Mouse (Mus musculus) urinary bladder, postnatal 14 days (tissue): Measurements from ENCODE around the gene Tenm4.
"Not testable (repeated sequence)": the region's sequence is repeated elsewhere in the genome, so short reads cannot be mapped to it uniquely, and the experiment has no call there.

Source experiments
- DNase-seq: peaks from one replicate; pipeline ENCODE4 v3.0.0; 2021; ENCODE audit warnings: low spot score

The Tenm4 gene

DNA sequence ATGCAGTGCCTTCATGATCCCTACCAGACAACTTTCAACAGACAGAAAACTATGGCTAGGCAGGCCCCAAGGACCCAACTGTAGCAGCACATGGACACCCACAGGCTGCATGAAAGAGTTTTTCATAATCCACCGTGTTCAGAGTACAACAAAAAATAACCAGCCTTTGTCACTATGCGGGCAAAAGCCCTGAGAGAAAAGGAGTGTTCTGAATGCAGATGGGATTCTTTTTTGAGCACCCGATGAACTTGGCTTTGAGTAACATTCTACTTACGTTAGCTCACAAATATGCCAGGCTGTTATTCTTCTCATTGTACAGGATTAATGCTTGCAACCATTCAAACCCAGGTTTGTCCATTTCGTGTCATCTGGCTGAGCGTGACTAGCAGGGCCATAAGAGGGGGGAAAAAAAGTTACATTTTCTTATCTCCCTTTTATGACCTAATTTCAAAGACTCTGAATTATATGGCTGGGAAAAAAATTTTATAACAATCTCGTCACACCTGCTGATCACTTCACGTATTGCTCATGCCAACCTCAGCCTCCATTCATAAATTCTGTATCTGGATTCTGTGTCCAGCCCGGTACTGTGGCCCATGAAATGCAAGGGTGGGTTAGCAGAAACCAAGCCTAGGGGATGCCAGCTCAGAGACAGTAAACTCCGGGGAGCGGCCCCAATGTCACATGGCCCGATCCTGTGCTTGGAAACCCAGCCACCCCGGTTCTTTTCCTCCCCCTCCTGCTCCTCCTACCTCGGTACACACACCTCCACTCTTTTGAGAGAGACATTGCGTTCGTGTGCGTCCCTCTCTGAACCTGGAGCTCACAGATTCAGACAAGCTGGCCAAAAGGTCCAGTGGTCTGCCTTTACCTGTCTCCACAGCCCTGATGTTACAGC lies 732.3 kb downstream of the Tenm4 start:
- DNase-seq, result no peak

DNA sequence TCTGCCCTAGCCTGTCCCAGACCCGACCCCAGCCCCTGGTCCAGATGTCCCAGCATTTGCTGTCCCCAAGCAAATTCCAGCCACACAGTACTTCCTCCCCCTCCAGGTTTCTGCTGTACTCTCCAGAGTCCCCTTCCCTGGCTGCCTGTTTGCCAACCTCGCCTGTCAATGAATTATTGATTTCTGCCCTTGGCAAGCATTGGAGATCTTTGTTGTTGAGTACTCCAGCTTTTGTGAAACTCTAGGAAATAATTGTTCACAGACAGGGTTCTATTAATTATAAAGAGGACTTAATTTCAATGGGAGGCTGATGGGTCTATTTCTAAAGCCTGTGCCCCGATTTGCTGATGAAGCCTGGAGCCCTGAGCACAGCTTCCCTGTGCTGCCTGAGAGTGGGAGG lies 733.4 kb downstream of the Tenm4 start:
- DNase-seq, result no peak

DNA sequence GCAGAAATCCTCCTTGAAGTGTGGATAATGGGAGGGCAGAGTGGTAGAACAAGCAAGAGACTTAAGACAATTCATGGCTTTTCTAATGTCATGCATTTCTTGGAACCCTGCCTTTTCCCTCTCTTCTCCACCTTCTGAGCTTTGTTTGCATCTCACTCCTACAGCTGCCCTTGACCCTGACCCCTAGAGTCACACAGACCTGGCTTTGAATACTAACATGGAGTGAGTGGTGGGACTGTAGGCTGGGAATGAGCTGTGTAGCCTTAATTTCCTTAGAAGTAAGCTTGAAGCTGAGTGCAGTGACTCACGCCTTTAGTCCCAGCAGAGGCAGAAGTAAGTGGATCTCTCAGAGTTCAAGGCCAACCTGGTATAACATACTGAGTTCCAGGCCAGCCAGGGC lies 733.9 kb downstream of the Tenm4 start:
- no peak for DNase-seq

- DNase-seq, result no peak
Measured at GRCm38 (mm10) chr7:96905422-96905821, 734.4 kb downstream of the Tenm4 start.

DNA sequence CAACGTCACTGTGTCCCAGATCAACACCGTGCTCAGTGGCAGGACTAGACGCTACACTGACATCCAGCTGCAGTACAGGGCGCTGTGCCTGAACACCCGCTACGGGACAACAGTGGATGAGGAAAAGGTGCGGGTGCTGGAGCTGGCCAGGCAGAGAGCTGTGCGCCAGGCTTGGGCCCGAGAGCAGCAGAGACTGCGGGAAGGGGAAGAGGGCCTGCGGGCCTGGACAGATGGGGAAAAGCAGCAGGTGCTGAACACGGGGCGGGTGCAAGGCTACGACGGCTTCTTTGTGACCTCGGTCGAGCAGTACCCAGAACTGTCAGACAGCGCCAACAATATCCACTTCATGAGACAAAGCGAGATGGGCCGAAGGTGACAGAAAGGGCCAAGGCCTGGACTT lies 735.2 kb downstream of the Tenm4 start:
- DNase-seq, result no peak

DNA sequence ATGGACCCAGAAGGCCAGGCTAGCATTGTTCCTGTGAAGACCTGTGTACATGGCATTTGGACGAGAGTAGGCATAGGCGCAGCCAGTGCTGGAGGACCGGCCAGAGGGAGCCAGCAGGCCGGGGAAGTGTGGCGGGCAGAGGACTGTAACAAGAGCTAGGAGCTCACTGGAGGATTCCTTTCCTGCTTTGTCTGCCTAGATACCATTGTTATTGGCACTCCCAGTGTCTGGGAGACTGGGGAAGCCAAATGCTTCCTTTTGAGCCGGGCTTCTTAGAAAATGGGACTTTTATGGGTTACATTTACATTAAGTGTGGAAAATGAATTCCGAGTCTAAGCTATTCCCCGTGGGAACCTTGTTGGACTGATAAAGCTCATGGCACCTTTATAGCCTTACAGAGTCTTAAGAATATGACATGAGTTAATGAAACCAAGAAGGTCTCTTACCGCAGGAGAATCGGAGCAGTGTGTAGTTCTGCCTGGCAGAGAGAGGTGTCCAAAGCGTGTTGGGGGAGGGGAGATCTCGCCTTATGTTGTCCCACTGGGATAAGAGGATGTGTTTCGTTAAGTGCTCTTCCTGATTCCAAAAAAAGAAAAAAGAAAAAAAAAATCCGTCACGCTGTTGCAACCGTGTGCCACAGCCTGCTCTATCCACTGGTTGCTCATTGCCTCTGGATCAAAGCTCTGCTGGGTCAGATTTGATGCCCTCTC lies 737.1 kb downstream of the Tenm4 start:
- DNase-seq, result no peak

- DNase-seq, result no peak
Measured at GRCm38 (mm10) chr7:96909856-96910255, 738.8 kb downstream of the Tenm4 start.

DNA sequence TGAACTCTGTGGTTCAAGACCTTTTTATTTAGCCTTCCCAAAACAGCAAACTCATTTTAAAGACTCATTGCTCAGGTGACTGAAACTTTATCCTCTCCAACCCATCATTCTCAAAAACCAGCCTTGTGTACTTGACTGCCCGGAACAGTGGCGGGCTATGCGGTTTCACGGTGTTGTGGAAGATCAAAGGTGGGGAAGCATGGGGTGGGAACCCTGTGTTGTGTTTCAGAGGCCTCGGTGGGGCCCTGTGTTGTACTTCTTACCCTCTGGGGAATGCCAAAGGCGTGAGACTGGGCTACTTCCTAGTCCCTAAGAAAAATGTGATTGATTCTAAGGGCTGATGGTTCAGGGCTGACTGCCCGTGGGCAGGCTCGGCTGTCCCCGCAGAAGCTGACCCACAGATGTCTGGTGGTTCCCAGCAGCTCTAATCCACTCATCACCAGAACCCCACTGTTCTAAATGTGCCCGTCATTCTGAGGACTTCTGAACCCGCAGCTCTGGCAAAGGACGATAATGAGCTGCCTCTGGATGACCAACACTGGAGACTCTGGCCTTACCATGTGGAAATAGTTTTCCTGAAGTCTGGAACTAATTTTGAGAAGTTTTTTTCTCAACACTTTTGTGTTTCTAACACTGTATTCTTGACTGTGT lies 739.4 kb downstream of the Tenm4 start:
- DNase-seq, result no peak

- DNase-seq, result peak; percentile 84
Measured at GRCm38 (mm10) chr7:96914031-96914430, 743.0 kb downstream of the Tenm4 start.

DNA sequence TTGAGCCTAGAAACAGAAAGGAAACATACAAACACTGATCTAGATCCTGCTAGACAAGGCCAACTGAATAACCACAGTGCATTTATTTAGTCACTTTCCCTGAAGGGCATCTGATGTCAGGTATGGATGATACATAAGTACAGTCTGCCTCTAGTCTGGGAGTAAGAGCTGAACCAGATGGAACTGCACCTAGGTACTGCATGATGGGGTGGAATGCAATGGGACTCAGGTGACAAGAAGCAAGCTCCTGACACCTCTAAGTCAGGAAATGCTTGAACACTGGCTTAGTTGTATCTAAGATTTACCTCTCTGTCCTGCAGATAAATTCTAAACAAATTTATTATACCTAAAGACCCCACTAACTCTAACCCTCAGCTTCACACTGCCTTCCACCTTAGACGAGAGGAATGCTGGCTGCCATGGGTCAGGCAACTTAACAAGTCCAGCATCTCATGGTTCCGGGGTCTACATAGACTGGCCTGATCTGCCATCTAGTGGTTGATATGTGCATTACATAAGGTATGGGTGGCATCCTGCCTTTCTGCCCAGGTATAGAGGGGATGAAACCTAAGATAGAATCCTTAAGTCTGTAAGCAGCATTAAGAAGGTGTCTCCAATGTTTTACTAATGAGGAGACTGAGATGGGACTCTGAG lies 744.5 kb downstream of the Tenm4 start:
- DNase-seq, result peak; percentile 57

GRCm38 (mm10) chr7:96920447-96921095 lies 749.5 kb downstream of the Tenm4 start:
- no peak for DNase-seq

- no peak for DNase-seq
Measured at GRCm38 (mm10) chr7:96922927-96923326, 751.9 kb downstream of the Tenm4 start.

DNA sequence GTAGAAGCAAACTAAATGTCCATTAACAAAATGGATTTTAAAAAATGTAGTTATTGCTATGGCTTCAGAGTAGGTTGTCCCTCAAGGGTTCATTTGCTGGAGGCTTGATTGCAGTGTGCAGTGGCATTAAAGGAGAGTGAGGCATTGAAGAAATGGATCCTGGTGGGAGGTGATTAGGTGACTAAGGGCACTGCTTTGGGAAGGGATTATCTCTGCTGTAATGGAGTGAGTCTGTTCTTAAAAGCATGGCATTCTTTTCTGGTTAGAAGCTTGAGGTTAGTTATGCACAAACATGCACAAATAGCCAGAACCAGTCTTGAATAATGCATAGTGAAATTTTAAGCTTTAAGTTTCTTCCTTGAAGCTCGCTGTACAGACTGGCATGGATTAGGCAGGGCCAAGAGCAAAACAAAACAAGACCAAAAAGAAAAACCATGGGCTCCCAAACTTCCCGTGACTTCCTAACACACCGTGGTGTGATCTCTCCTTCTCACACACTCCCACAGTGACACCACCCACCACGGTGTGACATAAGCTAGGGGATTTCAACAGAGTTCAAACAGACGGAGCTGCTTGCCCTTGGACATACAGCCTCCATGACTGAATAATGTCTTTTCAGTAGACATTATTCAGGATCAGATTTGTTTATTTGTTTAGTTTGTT lies 772.8 kb downstream of the Tenm4 start:
- DNase-seq, result no peak

DNA sequence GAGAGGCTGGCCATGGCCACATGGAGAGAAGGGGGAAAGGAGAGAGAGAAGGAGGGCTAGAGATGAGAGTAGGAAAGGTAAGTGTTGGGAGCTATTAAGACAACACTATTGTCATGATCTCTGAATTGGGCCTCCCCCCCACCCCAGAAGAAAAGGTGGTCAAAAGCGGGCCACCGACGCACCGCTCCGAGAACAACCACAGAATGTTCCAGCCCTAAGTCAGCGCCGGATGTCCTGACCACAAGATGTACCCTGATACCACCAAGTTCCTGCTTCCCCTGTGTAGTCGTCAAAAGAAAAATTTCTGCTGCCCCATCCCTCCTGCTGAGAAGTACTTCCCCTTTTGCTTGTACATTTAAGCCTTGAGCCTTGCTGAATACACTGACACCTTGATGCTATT lies 775.5 kb downstream of the Tenm4 start:
- not testable (repeated sequence) for DNase-seq

DNA sequence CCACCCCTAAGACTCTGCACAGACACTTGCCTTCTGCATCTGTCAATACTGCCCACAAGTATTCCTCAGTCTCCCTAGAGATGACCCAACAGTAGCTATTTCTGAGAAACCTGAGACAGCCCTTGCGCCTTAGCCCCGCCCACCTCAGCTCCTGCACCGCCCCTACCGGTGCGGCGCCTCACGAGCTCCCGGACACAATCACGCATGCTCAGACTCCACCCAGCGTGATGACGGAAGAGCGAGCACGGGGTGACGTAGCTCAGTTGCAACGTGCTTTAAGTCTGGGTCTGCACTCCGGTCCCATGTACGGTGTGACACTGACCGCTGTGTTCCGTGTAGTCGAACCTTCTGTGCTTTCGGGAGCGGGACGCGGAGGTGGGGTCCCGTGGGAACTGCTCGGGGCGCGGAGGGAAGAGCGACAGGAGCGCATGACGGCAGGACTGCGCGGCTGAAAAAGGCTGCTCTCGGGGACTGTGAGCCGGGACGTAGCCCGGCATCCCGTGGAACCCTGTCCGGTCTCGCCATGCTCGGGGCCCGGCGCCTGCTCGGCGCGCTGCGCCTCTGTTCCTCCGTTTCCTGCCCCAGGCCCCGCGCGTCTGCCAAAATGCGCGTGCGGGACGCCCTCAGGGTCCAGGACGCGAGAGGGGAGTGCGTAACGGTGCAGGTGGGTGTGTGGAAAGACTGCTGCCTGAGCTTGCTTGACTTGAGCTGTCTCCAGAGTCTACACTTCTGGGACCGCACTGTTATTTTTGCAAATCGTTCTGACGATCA lies 780.4 kb downstream of the Tenm4 start, which contains the start of gene Nars2:
Nars2 (plus strand) TSS at position 225 of the 771 bp plus-strand sequence.
- DNase-seq, result peak; percentile 92

- no peak for DNase-seq
Measured at GRCm38 (mm10) chr7:96952094-96952493, 781.0 kb downstream of the Tenm4 start.

- DNase-seq, result no peak
Measured at GRCm38 (mm10) chr7:96959168-96959567, 788.1 kb downstream of the Tenm4 start.
